Mouse (Mus musculus): ENCODE measurements at regions not wholly inside any gene's neighbourhood (a gene's known extent, or its start where the extent isn't known, plus 50 kb on each side); places are given as distances from the start of the nearest gene placed in this dataset.

DNA sequence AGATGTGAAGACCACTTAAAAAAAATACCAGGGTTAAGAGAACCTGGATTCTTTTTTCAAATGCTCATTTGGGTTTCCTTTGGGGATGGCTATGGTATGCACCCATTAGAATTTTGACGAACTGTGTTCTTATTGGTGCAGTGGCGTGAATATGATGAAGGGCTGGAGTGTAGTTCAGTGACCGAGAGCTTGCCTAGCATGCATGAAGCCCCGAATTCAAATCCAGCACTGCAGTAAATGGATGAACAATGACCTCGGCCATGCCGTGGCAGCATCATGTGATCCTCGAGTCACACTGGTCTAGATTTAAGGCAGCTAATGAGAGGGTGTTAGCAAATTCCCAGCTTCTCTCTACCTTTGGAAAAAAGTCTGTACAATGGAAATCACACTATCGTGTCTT, 286.4 kb upstream of the Ubash3b start:
- H3K4me2 ChIP-seq (ENCODE audit: low read length), result peak overlapping the region; percentile 47; the same call in 1 of the 2 replicates
- no peak overlapping the region for H3K9ac ChIP-seq (ENCODE audit: low read length)
- 79% methylated on average over 8 of the region's 8 CpGs for WGBS
- H3K4me1 ChIP-seq (ENCODE audit: control insufficient read depth in 2 of 2, insufficient read depth in 2 of 2, low read length in 2 of 2), result peaks cover 24 to 41% of the 10 kb centered on the region in 2 experiments
- ATAC-seq (ENCODE audit: insufficient number of reproducible peaks, insufficient read depth, low FRiP score, low read depth), result no peak
- no peaks in the 10 kb centered on the region for H3K9me3 ChIP-seq (ENCODE audit: control insufficient read depth, low read length)
- H3K27ac ChIP-seq (replicated peaks in 1 of 2; ENCODE audit: control insufficient read depth in 1 of 2, insufficient read depth in 1 of 2, low read depth in 2 of 2, low read length in 2 of 2), result peak overlapping the region; percentile 87 to 94
- no peaks in the 10 kb centered on the region for H3K36me3 ChIP-seq (ENCODE audit: control insufficient read depth, insufficient read depth, low read length)
- no peak overlapping the region for H3K4me3 ChIP-seq (ENCODE audit: control insufficient read depth in 1 of 2, insufficient read depth in 1 of 2, low read depth in 1 of 2, low read length in 2 of 2)
- H3K27me3 ChIP-seq (ENCODE audit: control insufficient read depth, insufficient read depth, low read length), result no peaks in the 10 kb centered on the region

- WGBS, result 32% methylated on average over 12 of the region's 12 CpGs
These were observed 285.8 kb upstream of the Ubash3b start for GRCm38 (mm10) chr9:41447211-41447875.

DNA sequence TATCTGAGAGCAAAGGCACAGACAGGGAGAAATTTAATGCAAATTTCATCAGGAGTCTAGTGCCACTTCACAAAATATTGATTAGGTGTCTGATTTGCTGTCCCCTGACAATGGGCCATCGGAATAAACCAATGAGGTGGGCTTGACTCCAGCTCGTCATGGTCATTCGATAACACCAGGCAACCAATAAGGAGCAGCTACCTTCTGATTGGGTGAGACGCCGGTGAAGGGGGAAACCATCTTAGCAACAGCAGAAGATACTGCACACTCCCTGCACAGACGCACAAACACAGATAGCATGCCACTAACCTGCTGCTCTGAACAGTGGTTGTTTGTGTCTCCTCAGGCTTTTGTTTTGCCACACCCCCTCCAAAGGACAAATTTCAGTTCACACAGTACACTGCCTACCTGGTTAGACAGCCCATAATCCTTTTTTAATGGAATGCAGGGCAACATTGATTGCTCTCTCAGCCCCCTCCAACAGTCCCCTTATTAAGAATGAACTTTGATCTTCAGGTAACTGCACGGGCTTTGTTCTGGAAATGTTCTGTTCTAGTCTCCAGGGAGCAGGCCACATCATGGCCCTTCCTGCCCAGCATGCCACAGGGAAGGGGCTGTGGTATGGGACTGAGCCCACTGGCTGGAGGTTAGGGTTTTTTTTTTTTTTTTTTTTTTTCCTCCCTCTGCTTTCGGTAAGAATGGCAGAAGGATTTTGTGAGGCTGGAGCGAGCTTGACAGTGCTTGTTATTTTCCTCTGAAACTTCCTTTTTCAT, 285.1 kb upstream of the Ubash3b start:
- Histone ChIP-seq H3K4me3 (ENCODE audit: control insufficient read depth in 1 of 2, insufficient read depth in 1 of 2, low read depth in 1 of 2, low read length in 2 of 2) (no peak overlapping the region), H3K9me3 (ENCODE audit: control insufficient read depth, low read length) (no peaks in the 10 kb centered on the region), H3K9ac (ENCODE audit: low read length) (no peak overlapping the region), H3K27me3 (ENCODE audit: control insufficient read depth, insufficient read depth, low read length) (no peaks in the 10 kb centered on the region), H3K36me3 (ENCODE audit: control insufficient read depth, insufficient read depth, low read length) (no peaks in the 10 kb centered on the region), H3K4me2 (ENCODE audit: low read length) (peak overlapping the region; percentile 47; the same call in 1 of the 2 replicates), H3K27ac (replicated peaks in 1 of 2; ENCODE audit: control insufficient read depth in 1 of 2, insufficient read depth in 1 of 2, low read depth in 2 of 2, low read length in 2 of 2) (peak overlapping the region; percentile 87 to 94), H3K4me1 (ENCODE audit: control insufficient read depth in 2 of 2, insufficient read depth in 2 of 2, low read length in 2 of 2) (peaks cover 23 to 37% of the 10 kb centered on the region in 2 experiments)
- peak; percentile 20; the same call in 1 of the 2 replicates for ATAC-seq (ENCODE audit: insufficient number of reproducible peaks, insufficient read depth, low FRiP score, low read depth)
- 66% methylated on average over 9 of the region's 9 CpGs for WGBS

More at GRCm38 (mm10) chr9:41447211-41447875, 285.8 kb upstream of the Ubash3b start:
- Histone ChIP-seq H3K27ac (replicated peaks in 1 of 2; ENCODE audit: control insufficient read depth in 1 of 2, insufficient read depth in 1 of 2, low read depth in 2 of 2, low read length in 2 of 2) (peak overlapping the region; percentile 87 to 94), H3K4me3 (ENCODE audit: control insufficient read depth in 1 of 2, insufficient read depth in 1 of 2, low read depth in 1 of 2, low read length in 2 of 2) (no peak overlapping the region), H3K36me3 (ENCODE audit: control insufficient read depth, insufficient read depth, low read length) (no peaks in the 10 kb centered on the region), H3K9ac (ENCODE audit: low read length) (no peak overlapping the region), H3K9me3 (ENCODE audit: control insufficient read depth, low read length) (no peaks in the 10 kb centered on the region), H3K4me1 (ENCODE audit: control insufficient read depth in 2 of 2, insufficient read depth in 2 of 2, low read length in 2 of 2) (peaks cover 24 to 41% of the 10 kb centered on the region in 2 experiments), H3K27me3 (ENCODE audit: control insufficient read depth, insufficient read depth, low read length) (no peaks in the 10 kb centered on the region), H3K4me2 (ENCODE audit: low read length) (peak overlapping the region; percentile 47)
- peak; percentile 51 for ATAC-seq (ENCODE audit: insufficient number of reproducible peaks, insufficient read depth, low FRiP score, low read depth)

DNA sequence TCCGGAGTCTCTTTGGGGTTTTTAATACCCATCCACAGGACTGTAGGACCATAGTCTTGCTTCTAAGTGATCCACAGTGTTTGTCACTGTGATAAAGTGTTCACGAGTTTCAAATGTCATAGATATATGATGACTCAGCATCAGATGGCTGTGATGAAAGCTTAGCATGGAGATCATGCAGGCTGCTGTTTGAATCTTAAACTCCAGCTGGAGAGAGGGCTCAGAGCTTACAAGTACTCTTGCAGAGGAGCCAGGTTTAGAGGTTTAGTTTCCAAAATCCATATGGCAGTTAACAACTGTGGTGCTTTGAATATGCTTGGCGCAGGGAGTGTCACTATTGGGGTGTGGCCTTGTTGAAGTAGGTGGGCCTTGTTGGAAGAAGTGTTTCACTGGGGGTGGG, 280.9 kb upstream of the Ubash3b start:
- peaks cover 8 to 10% of the 10 kb centered on the region in 2 experiments for H3K4me1 ChIP-seq (ENCODE audit: control insufficient read depth in 2 of 2, insufficient read depth in 2 of 2, low read length in 2 of 2)
- no peaks in the 10 kb centered on the region for H3K36me3 ChIP-seq (ENCODE audit: control insufficient read depth, insufficient read depth, low read length)
- H3K27ac ChIP-seq (replicated peaks in 1 of 2; ENCODE audit: control insufficient read depth in 1 of 2, insufficient read depth in 1 of 2, low read depth in 2 of 2, low read length in 2 of 2), result no peak overlapping the region
- H3K4me2 ChIP-seq (ENCODE audit: low read length), result no peak overlapping the region
- H3K4me3 ChIP-seq (ENCODE audit: control insufficient read depth in 1 of 2, insufficient read depth in 1 of 2, low read depth in 1 of 2, low read length in 2 of 2), result no peak overlapping the region
- H3K27me3 ChIP-seq (ENCODE audit: control insufficient read depth, insufficient read depth, low read length), result no peaks in the 10 kb centered on the region
- no peak overlapping the region for H3K9ac ChIP-seq (ENCODE audit: low read length)
- peaks cover 18% of the 10 kb centered on the region for H3K9me3 ChIP-seq (ENCODE audit: control insufficient read depth, low read length)
- WGBS, result 77% methylated on average over 3 of the region's 3 CpGs
- no peak for ATAC-seq (ENCODE audit: insufficient number of reproducible peaks, insufficient read depth, low FRiP score, low read depth)

DNA sequence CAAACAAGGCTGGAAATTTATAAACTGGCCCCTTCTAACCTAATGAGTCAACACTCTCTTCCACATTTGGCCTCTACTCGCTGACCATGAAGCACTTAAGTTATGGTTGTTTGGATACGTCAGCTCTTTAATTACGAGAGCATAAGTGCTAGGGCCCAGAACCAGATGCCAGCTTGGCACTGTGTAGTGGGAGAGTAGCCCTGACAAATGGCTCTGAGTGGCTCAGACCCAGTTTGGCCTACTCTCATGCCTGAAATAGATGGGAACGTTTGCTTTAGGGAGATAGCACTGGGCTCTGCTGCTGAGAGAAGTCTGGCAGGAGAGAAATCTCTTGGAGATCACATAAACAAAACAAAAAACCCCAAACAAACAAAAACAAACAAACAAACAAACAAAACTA, 278.5 kb upstream of the Ubash3b start:
- 77% methylated on average over 4 of the region's 4 CpGs for WGBS
- H3K27me3 ChIP-seq (ENCODE audit: control insufficient read depth, insufficient read depth, low read length), result no peaks in the 10 kb centered on the region
- no peak overlapping the region for H3K27ac ChIP-seq (replicated peaks in 1 of 2; ENCODE audit: control insufficient read depth in 1 of 2, insufficient read depth in 1 of 2, low read depth in 2 of 2, low read length in 2 of 2)
- no peak overlapping the region for H3K9ac ChIP-seq (ENCODE audit: low read length)
- no peak overlapping the region for H3K4me3 ChIP-seq (ENCODE audit: control insufficient read depth in 1 of 2, insufficient read depth in 1 of 2, low read depth in 1 of 2, low read length in 2 of 2)
- no peak for ATAC-seq (ENCODE audit: insufficient number of reproducible peaks, insufficient read depth, low FRiP score, low read depth)
- H3K4me2 ChIP-seq (ENCODE audit: low read length), result no peak overlapping the region
- no peaks in the 10 kb centered on the region for H3K36me3 ChIP-seq (ENCODE audit: control insufficient read depth, insufficient read depth, low read length)
- H3K4me1 ChIP-seq (ENCODE audit: control insufficient read depth in 2 of 2, insufficient read depth in 2 of 2, low read length in 2 of 2), result no peaks in the 10 kb centered on the region
- H3K9me3 ChIP-seq (ENCODE audit: control insufficient read depth, low read length), result peaks cover 22% of the 10 kb centered on the region

GRCm38 (mm10) chr9:41438141-41438540, 276.6 kb upstream of the Ubash3b start:
- Histone ChIP-seq H3K4me1 (ENCODE audit: control insufficient read depth in 2 of 2, insufficient read depth in 2 of 2, low read length in 2 of 2) (no peaks in the 10 kb centered on the region), H3K4me3 (ENCODE audit: control insufficient read depth in 1 of 2, insufficient read depth in 1 of 2, low read depth in 1 of 2, low read length in 2 of 2) (no peak overlapping the region), H3K36me3 (ENCODE audit: control insufficient read depth, insufficient read depth, low read length) (no peaks in the 10 kb centered on the region), H3K27me3 (ENCODE audit: control insufficient read depth, insufficient read depth, low read length) (no peaks in the 10 kb centered on the region), H3K9ac (ENCODE audit: low read length) (no peak overlapping the region), H3K4me2 (ENCODE audit: low read length) (no peak overlapping the region), H3K9me3 (ENCODE audit: control insufficient read depth, low read length) (peaks cover 22% of the 10 kb centered on the region), H3K27ac (replicated peaks in 1 of 2; ENCODE audit: control insufficient read depth in 1 of 2, insufficient read depth in 1 of 2, low read depth in 2 of 2, low read length in 2 of 2) (no peak overlapping the region)
- 90% methylated on average over 2 of the region's 2 CpGs for WGBS
- ATAC-seq (ENCODE audit: insufficient number of reproducible peaks, insufficient read depth, low FRiP score, low read depth), result no peak

DNA sequence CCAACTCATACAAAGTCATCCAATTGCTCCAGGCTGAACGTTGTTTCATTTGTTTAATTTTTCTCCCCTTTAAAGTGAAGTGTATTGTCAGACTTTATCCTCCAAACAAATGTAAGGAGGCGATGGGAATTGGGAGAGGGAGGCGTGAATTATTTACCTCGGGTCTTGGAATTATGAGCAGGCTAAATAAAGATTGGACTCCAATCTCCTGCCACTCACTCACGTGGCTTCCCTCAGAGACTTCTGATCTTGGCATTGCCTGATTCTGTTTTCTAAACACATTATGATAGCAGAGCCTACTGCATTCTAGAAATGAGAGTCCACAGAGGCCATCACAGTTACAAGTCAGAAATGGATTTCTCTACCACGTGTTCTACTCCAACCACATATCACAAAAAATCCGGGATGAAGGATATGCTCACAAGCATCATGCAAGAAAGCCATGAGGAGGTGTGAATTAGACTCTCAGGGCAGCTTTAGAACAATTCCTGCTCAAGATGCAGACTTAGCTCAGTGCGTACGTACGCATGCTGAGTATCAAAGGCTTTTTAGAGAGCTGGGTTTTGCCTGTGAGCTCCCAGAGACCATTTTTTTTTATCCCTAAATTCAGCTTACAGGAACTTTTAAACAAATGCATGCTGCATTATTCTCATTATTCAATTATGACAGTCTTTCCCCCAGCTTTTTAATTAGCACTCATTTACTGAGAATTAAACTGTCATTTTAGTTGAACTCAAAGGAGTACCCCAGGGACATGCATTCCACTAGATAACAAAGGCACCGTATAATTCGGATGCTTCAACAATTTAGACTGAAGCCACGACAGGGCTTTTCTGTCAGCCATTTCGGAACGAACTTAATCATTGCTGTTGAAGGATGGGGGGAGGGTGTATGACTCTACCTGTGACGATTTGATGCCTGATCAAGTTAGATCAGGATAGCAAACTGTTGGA, 269.2 kb upstream of the Ubash3b start:
- H3K27ac ChIP-seq (replicated peaks in 1 of 2; ENCODE audit: control insufficient read depth in 1 of 2, insufficient read depth in 1 of 2, low read depth in 2 of 2, low read length in 2 of 2), result no peak overlapping the region
- no peak overlapping the region for H3K4me2 ChIP-seq (ENCODE audit: low read length)
- 68% methylated on average over 16 of the region's 16 CpGs for WGBS
- H3K4me3 ChIP-seq (ENCODE audit: control insufficient read depth in 1 of 2, insufficient read depth in 1 of 2, low read depth in 1 of 2, low read length in 2 of 2), result no peak overlapping the region
- no peaks in the 10 kb centered on the region for H3K9me3 ChIP-seq (ENCODE audit: control insufficient read depth, low read length)
- H3K36me3 ChIP-seq (ENCODE audit: control insufficient read depth, insufficient read depth, low read length), result no peaks in the 10 kb centered on the region
- H3K9ac ChIP-seq (ENCODE audit: low read length), result no peak overlapping the region
- H3K4me1 ChIP-seq (ENCODE audit: control insufficient read depth in 2 of 2, insufficient read depth in 2 of 2, low read length in 2 of 2), result no peaks in the 10 kb centered on the region
- no peak for ATAC-seq (ENCODE audit: insufficient number of reproducible peaks, insufficient read depth, low FRiP score, low read depth)
- H3K27me3 ChIP-seq (ENCODE audit: control insufficient read depth, insufficient read depth, low read length), result no peaks in the 10 kb centered on the region

All from heart, embryonic 14.5 days (tissue).